28 mouse cellular contexts compared by ENCODE assay signal in the genomic region with DNA sequence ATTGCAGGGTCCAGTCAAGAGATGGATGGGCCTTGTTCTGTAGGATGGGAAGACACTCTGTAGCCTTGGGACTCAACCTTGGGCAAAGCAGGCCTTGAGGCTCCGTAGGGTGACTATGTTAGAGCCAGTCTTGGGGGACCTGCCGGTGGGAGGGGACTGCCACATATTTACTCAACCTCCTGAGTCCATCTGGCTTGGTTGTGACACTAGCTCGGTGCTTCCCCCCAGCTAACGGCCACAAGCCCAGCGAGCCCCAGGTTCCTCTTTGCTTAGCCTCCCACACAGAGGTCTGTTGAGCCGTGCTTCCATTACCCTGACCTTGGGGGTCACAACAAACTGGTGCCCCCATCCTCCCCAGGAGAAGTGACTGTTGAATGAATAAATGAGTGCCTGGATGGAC. TPM values are rescaled to one million over a fixed set of nuclear protein-coding genes. Genes with fewer than 3 reads are reported as not detected.
DNase-seq lines count a peak whose midpoint lies in the region; ATAC-seq and TF ChIP-seq lines count a peak whose summit lies in the region.
"Had no signal": no experiment of that assay in that cellular context is flagged by ENCODE, and none has a peak within 500 bp of the region (broad histone marks: within the 10 kb centered on the region; RNA-seq: fewer than 3 reads in every experiment).

No protein-coding gene starts in this region.

- H3K36me3 ChIP-seq in stomach, embryonic 15.5 days = no peaks in the 10 kb centered on the region
- H3K36me3 ChIP-seq in stomach, postnatal 0 days (ENCODE audit: control insufficient read depth, insufficient read depth, low read length) = no peaks in the 10 kb centered on the region
- no peaks in the 10 kb centered on the region for H3K36me3 ChIP-seq in macrophage (ENCODE audit: inconsistent target)
- no peaks in the 10 kb centered on the region for H3K36me3 ChIP-seq in splenic B cell, adult 2 months (ENCODE audit: control insufficient read depth, insufficient read depth, low read length, poor library complexity, severe bottlenecking)
- no peaks in the 10 kb centered on the region for H3K36me3 ChIP-seq in intestine, embryonic 15.5 days
- H3K36me3 ChIP-seq: embryonic facial prominence, embryonic 12.5 days; heart, embryonic 15.5 days; kidney, embryonic 15.5 days; neural tube, embryonic 13.5 days had no signal

- H3K4me1 ChIP-seq in stomach, embryonic 15.5 days = no peaks in the 10 kb centered on the region
- no peaks in the 10 kb centered on the region for H3K4me1 ChIP-seq in stomach, postnatal 0 days (replicated peaks; ENCODE audit: control insufficient read depth, insufficient read depth)
- 0 out of 2 replicates have a peak, but pooled peaks cover 3% of the 10 kb centered on the region for H3K4me1 ChIP-seq in intestine, embryonic 15.5 days (replicated peaks)
- H3K4me1 ChIP-seq: embryonic facial prominence, embryonic 12.5 days; heart, embryonic 15.5 days; kidney, embryonic 15.5 days; neural tube, embryonic 13.5 days had no signal

- H3K79me2 ChIP-seq in macrophage (ENCODE audit: inconsistent target) = no peaks in the 10 kb centered on the region

- WGBS in stomach, embryonic 15.5 days = 69% methylated on average over 6 of the region's 6 CpGs
- 79% methylated on average over 6 of the region's 6 CpGs for WGBS in stomach, postnatal 0 days
- WGBS in macrophage (ENCODE audit: missing documents) = 11% methylated on average over 6 of the region's 6 CpGs
- WGBS in intestine, embryonic 15.5 days = 77% methylated on average over 6 of the region's 6 CpGs

- no peak for TF ChIP-seq CTCF in stomach, postnatal 0 days (IDR thresholded peaks at IDR 0.05; ENCODE audit: low read depth)

- ATAC-seq in stomach, embryonic 15.5 days (ENCODE audit: insufficient read depth, low FRiP score, low read depth) = 0 out of 2 replicates have a peak, but pooled peaks have one; percentile 21
- ATAC-seq in stomach, postnatal 0 days (ENCODE audit: low FRiP score, low TSS enrichment) = no peak
- peak; percentile 83 for ATAC-seq in granulocyte monocyte progenitor cell, adult 5-6 weeks (replicated peaks; ENCODE audit: poor library complexity, severe bottlenecking)
- ATAC-seq in intestine, embryonic 15.5 days = no peak
- ATAC-seq in inflammation-experienced regulatory T-cells, adult 6 months = no peak
- ATAC-seq: hindbrain, embryonic 16.5 days had no signal

- TF ChIP-seq EP300 in stomach, postnatal 0 days (optimal IDR thresholded peaks at IDR 0.05) = no peak

- H3K27ac ChIP-seq in stomach, embryonic 15.5 days = no peak overlapping the region
- H3K27ac ChIP-seq in stomach, postnatal 0 days (replicated peaks) = no peak overlapping the region
- peak overlapping the region; percentile 19 for H3K27ac ChIP-seq in macrophage
- no peak overlapping the region for H3K27ac ChIP-seq in intestine, embryonic 15.5 days
- H3K27ac ChIP-seq: embryonic facial prominence, embryonic 12.5 days; heart, embryonic 15.5 days; kidney, embryonic 15.5 days; left cerebral cortex, adult 2 months; neural tube, embryonic 13.5 days had no signal

- H3K27me3 ChIP-seq in stomach, embryonic 15.5 days (replicated peaks) = no peaks in the 10 kb centered on the region
- no peaks in the 10 kb centered on the region for H3K27me3 ChIP-seq in stomach, postnatal 0 days (ENCODE audit: control insufficient read depth, insufficient read depth, low read length)
- no peaks in the 10 kb centered on the region for H3K27me3 ChIP-seq in splenic B cell, adult 2 months (ENCODE audit: control insufficient read depth, insufficient read depth, low read length, poor library complexity, severe bottlenecking)
- H3K27me3 ChIP-seq in intestine, embryonic 15.5 days (replicated peaks) = no peaks in the 10 kb centered on the region
- H3K27me3 ChIP-seq: embryonic facial prominence, embryonic 12.5 days; heart, embryonic 15.5 days; kidney, embryonic 15.5 days; neural tube, embryonic 13.5 days had no signal

- no peak for DNase-seq in stomach, postnatal 0 days (ENCODE audit: low spot score)
- DNase-seq in splenic B cell, adult 2 months (ENCODE audit: low read depth, low spot score) = peak; percentile 20
- DNase-seq in retina, postnatal 1 day = no peak
- DNase-seq: adrenal gland, postnatal 25 days; cerebellum, adult 11 months; cerebellum, postnatal 14 days; heart, postnatal 36 days; kidney, adult 11 months; kidney, postnatal 4 days; midbrain, embryonic 14.5 days; right cerebral cortex, adult 18-20 months; right cerebral cortex, postnatal 4 days; thymus, postnatal 14 days had no signal

- H3K9ac ChIP-seq in stomach, embryonic 15.5 days = no peak overlapping the region
- H3K9ac ChIP-seq in stomach, postnatal 0 days (ENCODE audit: low read length) = no peak overlapping the region
- H3K9ac ChIP-seq in intestine, embryonic 15.5 days = no peak overlapping the region
- H3K9ac ChIP-seq: embryonic facial prominence, embryonic 12.5 days; heart, embryonic 15.5 days; kidney, embryonic 15.5 days; neural tube, embryonic 13.5 days had no signal

- H3K4me2 ChIP-seq in stomach, embryonic 15.5 days = no peak overlapping the region
- no peak overlapping the region for H3K4me2 ChIP-seq in stomach, postnatal 0 days (replicated peaks; ENCODE audit: low read depth)
- no peak overlapping the region for H3K4me2 ChIP-seq in intestine, embryonic 15.5 days (replicated peaks)
- H3K4me2 ChIP-seq: embryonic facial prominence, embryonic 12.5 days; heart, embryonic 15.5 days; kidney, embryonic 15.5 days; neural tube, embryonic 13.5 days had no signal

- H3K4me3 ChIP-seq in stomach, embryonic 15.5 days (replicated peaks) = no peak overlapping the region
- no peak overlapping the region for H3K4me3 ChIP-seq in stomach, postnatal 0 days (ENCODE audit: low read depth, low read length)
- H3K4me3 ChIP-seq in macrophage (ENCODE audit: inconsistent target) = no peak overlapping the region
- H3K4me3 ChIP-seq in intestine, embryonic 15.5 days (replicated peaks) = no peak overlapping the region
- H3K4me3 ChIP-seq: embryonic facial prominence, embryonic 12.5 days; heart, embryonic 15.5 days; kidney, embryonic 15.5 days; left cerebral cortex, adult 2 months; megakaryocyte, embryonic 14.5 days; myocyte; neural tube, embryonic 13.5 days had no signal

- no peaks in the 10 kb centered on the region for H3K9me3 ChIP-seq in stomach, embryonic 15.5 days
- no peaks in the 10 kb centered on the region for H3K9me3 ChIP-seq in stomach, postnatal 0 days (ENCODE audit: control insufficient read depth, low read length)
- no peaks in the 10 kb centered on the region for H3K9me3 ChIP-seq in intestine, embryonic 15.5 days
- H3K9me3 ChIP-seq: embryonic facial prominence, embryonic 12.5 days; heart, embryonic 15.5 days; kidney, embryonic 15.5 days; megakaryocyte, embryonic 14.5 days; neural tube, embryonic 13.5 days had no signal

RNA-seq across cellular contexts. Expression of gene Alas1, which starts 12.6 kb away (rescaled TPM):
- polyA plus RNA-seq in stomach, embryonic 15.5 days (2015; fragmentation: Nextera tagmentation; extraction: Ambion mirVana) = 109 TPM in 2 replicates
- 145 and 152 TPM in 2 replicates for polyA plus RNA-seq in stomach, postnatal 0 days (2015; fragmentation: Nextera tagmentation; extraction: Ambion mirVana)
- 613 and 665 TPM in 2 replicates for total RNA-seq in granulocyte monocyte progenitor cell, adult 5-6 weeks (2014; fragmentation: Nextera tagmentation)
- 822 and 987 TPM in 2 replicates for total RNA-seq in granulocyte monocyte progenitor cell, adult 5-6 weeks (2017)
- total RNA-seq in macrophage (2018; cell fraction: chromatin; rRNA removed) = 100 to 1,000 TPM in 8 of 26 experiments, 10 to 100 TPM in 18; 27.9 to 189 (median 89.2) TPM
- total RNA-seq in macrophage (2018; cell fraction: cytosol; rRNA removed) = 100 to 1,000 TPM; 113 to 192 (median 160) TPM
- total RNA-seq in macrophage (2018; cell fraction: nucleus; rRNA removed) = 100 to 1,000 TPM in 15 of 26 experiments, 10 to 100 TPM in 11; 46.5 to 175 (median 103) TPM
- polyA plus RNA-seq in macrophage (2018) = 173 to 195 TPM (median 183 TPM) in 3 replicates
- polyA plus RNA-seq in intestine, embryonic 15.5 days (2015; fragmentation: Nextera tagmentation; extraction: Ambion mirVana) = 110 TPM in 2 replicates
- polyA plus RNA-seq in inflammation-experienced regulatory T-cells, adult 6 months (2017; shearing (Covaris generic)) = 10 to 100 TPM; 40.5 to 69.7 (median 54.7) TPM

RNA-seq across cellular contexts. Expression of gene Poc1a, which starts 19.8 kb away (rescaled TPM):
- polyA plus RNA-seq in stomach, embryonic 15.5 days (2015; fragmentation: Nextera tagmentation; extraction: Ambion mirVana) = 24.7 and 25.4 TPM in 2 replicates
- 13.0 and 13.3 TPM in 2 replicates for polyA plus RNA-seq in stomach, postnatal 0 days (2015; fragmentation: Nextera tagmentation; extraction: Ambion mirVana)
- total RNA-seq in granulocyte monocyte progenitor cell, adult 5-6 weeks (2014; fragmentation: Nextera tagmentation) = 42.4 and 49.8 TPM in 2 replicates
- 20.4 and 30.3 TPM in 2 replicates for total RNA-seq in granulocyte monocyte progenitor cell, adult 5-6 weeks (2017)
- total RNA-seq in macrophage (2018; cell fraction: chromatin; rRNA removed) = 1 to 10 TPM; 1.9 to 9.1 (median 4.5) TPM
- 1 to 10 TPM; 2.2 to 5.2 (median 3.6) TPM for total RNA-seq in macrophage (2018; cell fraction: cytosol; rRNA removed)
- 1 to 10 TPM; 1.0 to 5.8 (median 2.6) TPM for total RNA-seq in macrophage (2018; cell fraction: nucleus; rRNA removed)
- polyA plus RNA-seq in macrophage (2018) = 2.7 to 6.4 TPM (median 3.5 TPM) in 3 replicates
- polyA plus RNA-seq in intestine, embryonic 15.5 days (2015; fragmentation: Nextera tagmentation; extraction: Ambion mirVana) = 25.9 and 28.2 TPM in 2 replicates
- polyA plus RNA-seq in inflammation-experienced regulatory T-cells, adult 6 months (2017; shearing (Covaris generic)) = 10 to 100 TPM in 1 of 3 experiments, 1 to 10 TPM in 2; 3.6 to 21.4 (median 4.8) TPM

RNA-seq across cellular contexts. Expression of gene Tlr9, which starts 38.7 kb away (rescaled TPM):
- polyA plus RNA-seq in stomach, embryonic 15.5 days (2015; fragmentation: Nextera tagmentation; extraction: Ambion mirVana) = 0.12 and 0.15 TPM in 2 replicates
- polyA plus RNA-seq in stomach, postnatal 0 days (2015; fragmentation: Nextera tagmentation; extraction: Ambion mirVana) = 0.05 and 0.07 TPM in 2 replicates
- 1.7 and 2.3 TPM in 2 replicates for total RNA-seq in granulocyte monocyte progenitor cell, adult 5-6 weeks (2014; fragmentation: Nextera tagmentation)
- total RNA-seq in granulocyte monocyte progenitor cell, adult 5-6 weeks (2017) = 0.30 and 0.46 TPM in 2 replicates
- 10 to 100 TPM in 14 of 26 experiments, 1 to 10 TPM in 12; 1.1 to 44.1 (median 13.9) TPM for total RNA-seq in macrophage (2018; cell fraction: chromatin; rRNA removed)
- total RNA-seq in macrophage (2018; cell fraction: cytosol; rRNA removed) = 100 to 1,000 TPM in 9 of 26 experiments, 10 to 100 TPM in 17; 16.2 to 215 (median 57.2) TPM
- total RNA-seq in macrophage (2018; cell fraction: nucleus; rRNA removed) = 100 to 1,000 TPM in 13 of 26 experiments, 10 to 100 TPM in 13; 10.9 to 317 (median 79.4) TPM
- 9.3 to 44.3 TPM (median 27.8 TPM) in 3 replicates for polyA plus RNA-seq in macrophage (2018)
- polyA plus RNA-seq in intestine, embryonic 15.5 days (2015; fragmentation: Nextera tagmentation; extraction: Ambion mirVana) = 0.16 and 0.19 TPM in 2 replicates
- under 1 TPM in 1 of 3 experiments, not detected in 2; 0.14 TPM for polyA plus RNA-seq in inflammation-experienced regulatory T-cells, adult 6 months (2017; shearing (Covaris generic))
- polyA plus RNA-seq: embryonic facial prominence, embryonic 12.5 days; forebrain, embryonic 11.5 days; lung, embryonic 16.5 days; myocyte; neural tube, embryonic 13.5 days had no signal

RNA-seq across cellular contexts. Expression of gene Twf2, which starts 58.1 kb away (rescaled TPM):
- 53.9 and 64.0 TPM in 2 replicates for polyA plus RNA-seq in stomach, embryonic 15.5 days (2015; fragmentation: Nextera tagmentation; extraction: Ambion mirVana)
- 27.1 and 27.7 TPM in 2 replicates for polyA plus RNA-seq in stomach, postnatal 0 days (2015; fragmentation: Nextera tagmentation; extraction: Ambion mirVana)
- total RNA-seq in granulocyte monocyte progenitor cell, adult 5-6 weeks (2014; fragmentation: Nextera tagmentation) = 79.7 and 84.8 TPM in 2 replicates
- total RNA-seq in granulocyte monocyte progenitor cell, adult 5-6 weeks (2017) = 81.4 and 87.5 TPM in 2 replicates
- 10 to 100 TPM in 21 of 26 experiments, 1 to 10 TPM in 5; 4.4 to 82.2 (median 27.6) TPM for total RNA-seq in macrophage (2018; cell fraction: chromatin; rRNA removed)
- total RNA-seq in macrophage (2018; cell fraction: cytosol; rRNA removed) = 100 to 1,000 TPM in 6 of 26 experiments, 10 to 100 TPM in 20; 38.6 to 130 (median 74.2) TPM
- 10 to 100 TPM; 12.8 to 76.0 (median 32.1) TPM for total RNA-seq in macrophage (2018; cell fraction: nucleus; rRNA removed)
- polyA plus RNA-seq in macrophage (2018) = 37.5 to 79.0 TPM (median 76.6 TPM) in 3 replicates
- polyA plus RNA-seq in intestine, embryonic 15.5 days (2015; fragmentation: Nextera tagmentation; extraction: Ambion mirVana) = 51.5 and 52.5 TPM in 2 replicates
- polyA plus RNA-seq in inflammation-experienced regulatory T-cells, adult 6 months (2017; shearing (Covaris generic)) = 100 to 1,000 TPM; 126 to 140 (median 135) TPM

Comparison
In these comparisons a context has a peak if more than half of its experiments do, and no peak if none do; other contexts are left out.
1. ATAC-seq: peak in stomach, embryonic 15.5 days (single experiment) and granulocyte monocyte progenitor cell, adult 5-6 weeks (single experiment); none in stomach, postnatal 0 days (single experiment), intestine, embryonic 15.5 days (single experiment) and inflammation-experienced regulatory T-cells, adult 6 months (single experiment).